Mouse (Mus musculus) activated CD4-positive, CD25-positive, alpha-beta regulatory T cell, adult 4 months (primary cell): ENCODE results near the gene Apoa1. TPM values are rescaled to one million over a fixed set of nuclear protein-coding genes. Genes with fewer than 3 reads are reported as not detected.

Experiments used
- ATAC-seq: one replicate; pipeline ENCODE4 v1.8.0; 2017
- polyA plus RNA-seq, 2 experiments: library from polyadenylated mRNA; unstranded; fragments of 100-300 nt; shearing (Covaris generic); gene quantifications; one replicate each; pipeline ENCODE4 v1.2.1; 2017

Gene Apoa1
- polyA plus RNA-seq, 2 experiments from 2014 or later, result not detected

- ATAC-seq, result no peak
Measured at GRCm38 (mm10) chr9:46215338-46216322, 12.8 kb upstream of the Apoa1 start.

DNA sequence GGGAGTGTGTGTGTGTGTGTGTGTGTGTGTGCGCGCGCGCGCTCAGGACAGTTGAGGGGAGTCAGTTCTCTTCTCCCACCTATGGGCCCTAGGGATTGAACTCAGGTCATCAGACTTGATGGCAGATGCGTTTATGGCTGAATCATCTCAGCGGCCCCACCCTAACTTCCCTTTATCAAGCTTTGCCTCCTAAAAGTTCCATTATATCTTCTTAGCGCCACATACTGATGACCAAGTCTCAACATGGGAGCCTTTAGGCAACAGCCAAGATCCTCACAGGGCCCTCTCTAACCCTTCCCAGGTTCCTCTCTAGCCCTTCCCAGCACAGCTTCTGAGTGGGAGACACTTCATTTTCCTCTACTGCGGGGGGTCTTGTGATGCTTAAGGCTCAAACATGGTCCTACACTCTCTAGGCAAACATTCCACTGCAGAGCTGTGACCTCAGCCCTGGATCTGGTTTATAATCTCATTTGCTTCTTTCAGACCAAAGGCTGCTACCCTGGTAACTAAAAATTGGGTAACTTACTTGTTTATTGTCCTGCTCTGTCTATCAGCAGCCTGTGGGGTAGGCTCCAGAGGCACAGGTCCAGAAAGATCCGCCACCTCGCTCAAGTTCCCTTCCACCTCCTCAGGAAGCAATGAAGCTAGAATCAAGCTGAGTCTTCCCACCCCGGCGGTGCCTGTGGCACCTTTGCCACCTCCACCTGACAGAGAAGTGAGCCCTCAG, 11.5 kb upstream of the Apoa1 start:
- ATAC-seq, result no peak

DNA sequence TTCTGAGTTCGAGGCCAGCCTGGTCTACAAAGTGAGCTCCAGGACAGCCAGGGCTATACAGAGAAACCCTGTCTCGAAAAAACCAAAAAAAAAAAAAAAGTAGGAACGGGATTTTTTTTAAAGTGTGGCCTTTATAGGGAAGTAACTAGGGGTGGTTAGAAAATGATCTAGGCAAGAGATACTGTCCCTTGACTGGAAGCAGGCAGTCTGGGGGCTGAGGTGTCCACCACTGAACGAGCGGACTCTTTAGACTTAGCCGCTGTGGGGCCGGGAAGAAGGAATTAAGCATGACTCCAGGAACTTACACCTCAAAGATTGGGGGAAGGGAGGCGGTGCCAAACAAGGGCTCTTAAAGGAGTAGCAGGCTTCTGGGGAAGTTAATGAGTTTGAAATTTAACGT, 10.2 kb upstream of the Apoa1 start:
- ATAC-seq, result no peak

DNA sequence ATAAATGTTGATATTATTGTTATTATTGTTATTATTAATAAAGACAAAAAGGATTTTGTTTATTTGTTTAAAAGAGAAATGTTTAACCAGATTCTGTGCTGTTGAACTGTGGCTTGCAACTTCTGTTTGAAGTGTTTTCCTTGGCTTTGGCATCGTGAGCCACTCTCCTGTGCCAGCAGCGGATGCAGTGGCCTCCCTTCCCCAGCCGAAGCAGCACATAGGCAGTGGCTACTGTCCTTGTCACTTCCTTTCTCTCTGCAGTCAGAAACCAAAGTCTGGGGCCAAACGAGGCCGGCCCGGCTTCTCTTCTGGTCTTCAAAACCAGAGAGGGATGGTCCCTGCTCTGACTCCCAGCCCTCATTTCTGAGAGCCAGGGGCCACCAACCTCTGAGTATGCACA, 5.3 kb upstream of the Apoa1 start:
- no peak for ATAC-seq

DNA sequence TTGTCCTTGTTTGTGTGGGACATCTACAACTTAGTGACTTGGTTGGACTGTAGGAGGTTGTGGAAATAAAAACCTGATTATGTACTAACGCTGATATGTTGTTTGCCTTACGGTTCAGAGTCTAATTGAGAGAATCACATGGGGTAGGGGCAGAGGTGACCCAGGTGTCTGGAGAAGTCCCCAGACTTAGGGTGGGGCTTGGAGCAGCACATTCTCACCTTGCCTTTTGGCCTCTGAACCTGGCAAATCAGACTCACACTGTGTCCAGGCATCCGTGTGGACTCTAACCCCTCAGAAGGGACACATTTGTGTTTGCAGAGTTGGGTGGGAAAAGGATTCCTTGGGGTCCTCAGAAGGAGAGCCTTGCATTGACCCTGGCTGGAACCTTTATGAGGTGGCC, 4.3 kb upstream of the Apoa1 start:
- ATAC-seq, result no peak

- ATAC-seq, result no peak
Measured at GRCm38 (mm10) chr9:46224945-46225660, 3.3 kb upstream of the Apoa1 start.

DNA sequence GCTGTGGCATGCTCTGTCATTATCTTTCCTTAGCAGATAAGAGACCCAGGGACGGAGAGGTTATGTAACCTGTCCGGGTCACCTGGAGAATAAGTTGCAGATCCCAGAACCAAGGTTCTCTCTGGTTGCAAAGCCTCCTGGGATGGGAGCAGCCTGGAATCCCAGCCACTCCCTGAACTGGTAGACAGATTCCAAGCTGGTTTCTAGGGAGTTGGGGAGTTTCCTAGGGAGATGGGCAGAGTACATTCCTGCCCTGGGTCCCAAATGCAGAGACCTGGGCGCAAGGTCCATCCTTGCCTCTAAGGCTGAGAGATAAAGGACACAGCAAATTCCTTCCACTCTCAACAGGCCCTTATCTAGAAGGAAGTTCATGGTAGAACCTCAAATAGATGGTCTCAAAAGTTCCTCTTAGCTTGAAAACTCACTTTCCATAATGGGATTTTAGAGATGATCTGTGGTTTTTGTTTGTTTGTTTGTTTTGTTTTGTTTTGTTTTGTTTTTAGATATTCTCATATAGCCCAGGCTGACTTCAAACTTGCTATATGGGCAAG, 1.2 kb upstream of the Apoa1 start:
- ATAC-seq, result no peak

GRCm38 (mm10) chr9:46229573-46230449, 1.4 kb downstream of the Apoa1 start:
- no peak for ATAC-seq

DNA sequence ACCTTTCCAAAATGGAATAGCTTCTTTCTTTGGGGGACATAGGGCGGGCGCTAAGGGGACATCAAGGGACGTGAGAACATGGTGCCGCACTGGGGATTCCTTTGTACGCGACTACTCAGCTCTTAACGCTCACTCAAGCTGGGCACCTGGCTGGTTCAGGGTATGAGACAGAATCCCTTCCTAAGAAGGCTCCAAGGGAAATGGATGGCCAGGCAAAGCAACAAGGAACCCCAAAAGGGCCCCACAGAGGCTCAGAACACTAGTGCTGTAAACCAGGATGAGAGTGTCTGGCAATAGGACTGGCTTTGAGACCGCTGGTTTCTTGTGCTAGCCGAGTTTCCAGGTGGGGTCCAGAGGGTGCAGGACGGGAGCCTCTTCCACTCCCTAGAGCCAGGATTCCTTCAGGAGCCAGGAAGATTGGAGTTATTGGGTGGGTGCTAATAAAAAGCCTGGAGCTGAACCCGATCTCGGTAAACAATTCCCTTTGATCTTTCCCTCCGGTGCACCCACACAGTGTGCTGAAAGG, 2.1 kb downstream of the Apoa1 start:
- no peak for ATAC-seq

- ATAC-seq, result no peak
Measured at GRCm38 (mm10) chr9:46235196-46235595, 6.8 kb downstream of the Apoa1 start.

DNA sequence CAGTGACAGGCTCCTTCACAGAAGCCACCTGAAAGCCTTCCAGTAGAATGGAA, 7.0 kb downstream of the Apoa1 start, which contains the start of gene Apoc3:
Apoc3 (minus strand) TSS at position 41 of the 53 bp plus-strand sequence.
- ATAC-seq, result no peak

DNA sequence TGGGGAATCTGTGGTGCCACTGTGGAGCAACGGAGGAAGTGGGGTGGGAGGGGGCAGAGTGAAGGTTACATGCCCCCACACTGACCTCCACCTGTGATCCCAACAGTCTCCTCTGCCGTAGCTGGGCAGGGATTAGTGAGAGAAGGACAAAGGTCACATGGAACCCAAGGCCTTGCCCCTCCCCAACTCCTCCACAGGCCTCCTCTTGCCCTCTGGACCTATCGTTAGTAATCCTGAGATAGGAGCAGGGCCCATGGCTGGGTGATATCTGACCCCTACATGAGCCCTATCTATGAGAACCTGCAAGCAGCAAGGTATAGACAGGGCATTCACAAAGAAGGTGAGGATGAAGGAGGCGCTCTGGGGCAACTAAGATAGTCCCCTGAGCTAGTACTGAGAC, 7.3 kb downstream of the Apoa1 start:
- ATAC-seq, result no peak

- ATAC-seq, result no peak
Measured at GRCm38 (mm10) chr9:46238850-46239249, 10.5 kb downstream of the Apoa1 start.

GRCm38 (mm10) chr9:46240526-46241153, 12.3 kb downstream of the Apoa1 start, which contains the start of gene Apoa4:
Apoa4 (plus strand) TSS chr9:46240696.
- no peak for ATAC-seq

DNA sequence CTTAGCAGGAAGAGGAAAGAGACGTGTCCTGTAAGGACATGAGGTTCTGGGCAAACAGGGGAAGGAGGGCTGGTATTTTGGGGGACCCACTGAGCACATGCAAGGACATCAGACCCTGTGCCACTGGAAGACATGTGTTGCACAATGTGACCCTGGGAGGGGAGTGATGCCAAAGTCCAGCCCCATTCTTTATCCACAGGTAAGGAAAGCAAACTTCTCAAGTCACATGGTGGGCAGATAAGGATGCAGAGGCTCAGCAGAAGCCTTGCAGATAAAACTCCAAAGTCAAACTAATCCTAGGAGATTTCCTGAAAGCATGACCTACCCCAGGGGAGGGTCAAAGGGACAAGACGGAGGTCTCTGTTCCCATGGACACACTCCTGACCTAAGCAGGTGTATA, 13.4 kb downstream of the Apoa1 start:
- ATAC-seq, result no peak

DNA sequence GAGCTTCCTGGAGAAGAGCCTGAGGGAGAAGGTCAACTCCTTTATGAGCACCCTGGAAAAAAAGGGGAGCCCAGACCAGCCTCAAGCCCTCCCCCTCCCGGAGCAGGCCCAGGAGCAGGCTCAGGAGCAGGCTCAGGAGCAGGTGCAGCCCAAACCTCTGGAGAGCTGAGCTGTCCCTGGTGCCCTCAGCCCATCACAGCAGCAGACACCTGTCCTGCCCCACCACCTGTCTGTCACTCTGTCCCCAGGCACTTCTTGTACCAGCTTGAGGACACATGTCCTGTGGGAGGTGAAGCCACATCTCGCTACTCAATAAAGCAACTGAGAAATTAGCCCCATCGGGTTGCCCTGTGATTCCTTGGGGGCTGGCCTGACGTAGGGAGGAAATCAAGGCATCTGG, 14.7 kb downstream of the Apoa1 start:
- ATAC-seq, result no peak

DNA sequence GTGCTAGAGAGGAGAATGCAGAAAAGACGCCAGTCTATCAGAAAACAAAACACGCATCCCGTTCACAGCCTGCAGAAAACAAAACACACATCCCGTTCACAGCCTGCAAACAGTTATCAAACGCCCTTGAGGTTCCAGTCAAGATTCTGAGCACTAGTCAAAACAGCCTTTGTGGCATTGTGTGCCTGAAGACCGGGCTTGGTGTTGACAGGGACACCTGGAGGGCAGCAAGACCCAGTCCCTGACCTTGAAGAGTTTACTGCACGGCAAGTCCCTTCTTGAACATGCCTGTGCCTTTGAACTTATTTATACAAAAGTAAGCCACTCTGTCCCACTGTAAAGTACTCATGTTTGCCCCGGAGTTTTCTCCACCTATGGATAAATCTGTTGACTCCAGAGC, 15.2 kb downstream of the Apoa1 start:
- ATAC-seq, result no peak

- ATAC-seq, result no peak
Measured at GRCm38 (mm10) chr9:46246752-46247324, 18.5 kb downstream of the Apoa1 start.

- ATAC-seq, result no peak
Measured at GRCm38 (mm10) chr9:46256177-46256576, 27.8 kb downstream of the Apoa1 start.

DNA sequence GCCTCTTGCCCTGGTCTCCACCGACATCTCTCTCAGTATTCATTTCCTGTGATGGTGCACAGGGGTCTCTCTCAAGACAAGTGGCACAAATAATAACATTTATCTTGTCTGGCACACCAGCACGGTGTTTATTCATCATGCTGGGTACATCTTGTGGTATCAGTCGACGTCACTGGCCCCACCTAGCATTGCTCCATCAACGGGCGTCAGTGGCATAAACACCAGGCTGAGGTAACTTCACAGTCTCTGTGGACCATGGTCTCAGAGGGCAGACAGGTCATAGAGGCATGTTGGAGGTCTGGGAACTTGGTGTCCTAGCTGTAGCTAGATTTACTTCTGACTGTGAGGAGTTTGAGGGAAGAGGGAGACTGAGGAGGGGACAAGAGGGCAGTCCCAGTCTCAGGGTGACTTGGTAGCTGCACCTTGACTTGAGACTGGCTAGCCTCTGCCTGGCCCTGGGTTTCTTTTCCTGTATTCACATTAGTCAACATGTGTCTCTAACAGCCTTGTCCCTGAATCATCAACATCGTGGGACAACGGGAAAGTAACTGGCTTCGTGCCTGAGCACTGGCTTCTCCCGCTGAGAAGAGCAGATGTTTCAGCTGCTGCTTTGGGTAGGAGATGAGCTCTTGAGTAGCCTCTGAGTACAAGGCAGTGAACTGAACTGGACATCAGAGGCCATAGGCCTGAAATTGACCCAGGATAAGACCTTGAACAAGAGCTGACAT, 28.4 kb downstream of the Apoa1 start:
- ATAC-seq, result no peak

DNA sequence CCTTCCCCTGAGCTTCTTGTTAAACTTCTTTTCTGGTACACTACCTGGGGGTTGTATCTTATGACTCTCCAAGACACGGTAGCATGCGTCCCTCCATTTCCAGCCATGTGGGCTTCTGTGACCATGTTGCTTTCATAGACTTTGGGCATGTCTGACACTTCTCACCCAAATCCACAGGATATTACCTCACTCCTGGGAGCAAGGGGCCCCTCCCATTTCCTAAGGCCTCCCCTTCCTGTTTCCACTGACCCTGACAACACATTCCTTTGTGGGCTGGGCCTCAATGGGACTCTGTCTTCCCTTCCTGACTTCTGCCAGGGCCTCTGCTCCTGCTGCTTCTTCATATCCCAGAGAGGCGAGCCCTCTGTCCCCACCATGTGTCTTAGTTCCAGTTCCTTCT, 29.2 kb downstream of the Apoa1 start:
- ATAC-seq, result no peak
